Mouse (Mus musculus) brain, embryonic 14.5 days (tissue): ENCODE results near the gene Cmbl.

Experiments
- CTCF ChIP-seq: fragments of 200-500 bp; IDR thresholded peaks from 2 replicates; pipeline ENCODE4 v1.5.1; 2012; ENCODE audit warnings: inconsistent platforms, mild to moderate bottlenecking, moderate library complexity, borderline replicate concordance; ENCODE audit not compliant: insufficient read depth, insufficient read length; ENCODE audit errors: extremely low read depth
- POLR2A ChIP-seq: fragments of 200-500 bp; IDR thresholded peaks from 2 replicates; pipeline ENCODE4 v1.6.1; 2012; ENCODE audit warnings: mild to moderate bottlenecking, inconsistent platforms, borderline replicate concordance; ENCODE audit not compliant: poor library complexity, insufficient read depth, insufficient read length, severe bottlenecking; ENCODE audit errors: extremely low read depth

GRCm38 (mm10) chr15:31536051-31536737 is 29.0 kb upstream of the Cmbl start:
- TF ChIP-seq POLR2A (no peak), CTCF (no peak)
